Comparison of ENCODE assay signal across 8 mouse cellular contexts in genomic region chr15:85703194-85703641, GRCm38 (mm10). TPM values are rescaled to one million over a fixed set of nuclear protein-coding genes. Genes with fewer than 3 reads are reported as not detected.
DNase-seq lines count a peak whose midpoint lies in the region; ATAC-seq lines count a peak whose summit lies in the region.

No protein-coding gene starts in this region.

- intact Hi-C loops in left cerebral cortex, postnatal 4 days (cut with DNase I), result loop anchor here (10.0 kb wide), 1 partner anchor 438 kb away; no protein-coding TSS in a partner anchor

- no peaks in the 10 kb centered on the region for H3K9me3 ChIP-seq in forebrain, embryonic 16.5 days (ENCODE audit: control insufficient read depth, low read length)

- peak overlapping the region; percentile 41; the same call in 1 of the 2 replicates for H3K27ac ChIP-seq in forebrain, embryonic 16.5 days (ENCODE audit: low read length)

- H3K36me3 ChIP-seq in forebrain, embryonic 16.5 days (ENCODE audit: control insufficient read depth, insufficient read depth), result peaks cover 49% of the 10 kb centered on the region

- no peak overlapping the region for H3K4me3 ChIP-seq in forebrain, embryonic 16.5 days (replicated peaks; ENCODE audit: low read length)

- no peak overlapping the region for H3K9ac ChIP-seq in forebrain, embryonic 16.5 days (replicated peaks; ENCODE audit: low read depth, low read length)

- peak; percentile 81 for DNase-seq in left cerebral cortex, postnatal 4 days
- DNase-seq in left cerebral cortex, adult 9 months (ENCODE audit: low spot score in 2 of 2), result no peak
- peak; percentile 82 to 85 for DNase-seq in adrenal gland, postnatal 36 days
- peak; percentile 87 to 91 for DNase-seq in lung, adult 18-20 months
- DNase-seq in gastrocnemius, adult 18-20 months (ENCODE audit: low spot score), result no peak
- DNase-seq in thymus, postnatal 0 days (ENCODE audit: low spot score), result no peak

- no peak for ATAC-seq in forebrain, embryonic 16.5 days
- ATAC-seq in frontal cortex, adult (ENCODE audit: low TSS enrichment), result no peak

- H3K4me1 ChIP-seq in forebrain, embryonic 16.5 days (replicated peaks; ENCODE audit: control insufficient read depth, insufficient read depth, low read length), result peaks cover 35% of the 10 kb centered on the region

- no peaks in the 10 kb centered on the region for H3K27me3 ChIP-seq in forebrain, embryonic 16.5 days (replicated peaks; ENCODE audit: control insufficient read depth, insufficient read depth, low read length)

- 66% methylated on average over 10 of the region's 11 CpGs for WGBS in forebrain, embryonic 16.5 days

- H3K4me2 ChIP-seq in forebrain, embryonic 16.5 days (ENCODE audit: low read length), result no peak overlapping the region

RNA-seq across cellular contexts. Expression of gene Ppara, which starts 31.6 kb away (rescaled TPM):
- 1 to 10 TPM; 1.0 to 1.8 TPM for total RNA-seq in left cerebral cortex, postnatal 4 days (2021)
- 10 to 100 TPM; 23.9 to 38.5 TPM for total RNA-seq in adrenal gland, postnatal 36 days (2021)
- 0.90 and 1.6 TPM in 2 replicates for polyA plus RNA-seq in forebrain, embryonic 16.5 days (2015; fragmentation: Nextera tagmentation; extraction: Ambion mirVana)
- total RNA-seq in gastrocnemius, adult 18-20 months (2021), result 10 to 100 TPM; 21.9 to 22.2 TPM
- 0.48 and 0.72 TPM in 2 replicates for polyA plus RNA-seq in thymus, postnatal 0 days (2015; fragmentation: Nextera tagmentation; extraction: Ambion mirVana)

Comparison
In these comparisons a context has a peak if more than half of its experiments do, and no peak if none do; other contexts are left out.
1. DNase-seq: peak in left cerebral cortex, postnatal 4 days (single experiment), adrenal gland, postnatal 36 days (2 of 2) and lung, adult 18-20 months (2 of 2); none in left cerebral cortex, adult 9 months (0 of 2), gastrocnemius, adult 18-20 months (single experiment) and thymus, postnatal 0 days (single experiment).
2. RNA of gene Ppara, which starts 31.6 kb away (total RNA-seq): 23.9 to 38.5 TPM in adrenal gland, postnatal 36 days and 21.9 to 22.2 TPM in gastrocnemius, adult 18-20 months; 1.0 to 1.8 TPM in left cerebral cortex, postnatal 4 days; every median in the first group is over 4 times any median in the second.